Mouse (Mus musculus) forebrain, embryonic 16.5 days (tissue): ENCODE data around the gene Adgrf4. TPM values are rescaled to one million over a fixed set of nuclear protein-coding genes. Genes with fewer than 3 reads are reported as not detected.

Experiments used
- ATAC-seq: fragments of 200-750 bp; cut with Nextera tagmentation; 2 replicates; pipeline ENCODE4 v1.8.0; 2017; ENCODE audit warnings: mild to moderate bottlenecking, moderate library complexity
- H3K27ac ChIP-seq: fragments of 300-500 bp; sonication (generic); 2 replicates; pipeline ENCODE4 v1.5.1; 2014; ENCODE audit warnings: low read length, control low read depth
- H3K27me3 ChIP-seq: fragments of 300-500 bp; sonication (generic); replicated peaks from 2 replicates; pipeline ENCODE4 v1.6.1; 2014; ENCODE audit warnings: low read length; ENCODE audit not compliant: control insufficient read depth, insufficient read depth
- H3K36me3 ChIP-seq: fragments of 300-500 bp; sonication (generic); 2 replicates; pipeline ENCODE4 v1.6.1; 2014; ENCODE audit not compliant: control insufficient read depth, insufficient read depth
- H3K4me1 ChIP-seq: fragments of 300-500 bp; sonication (generic); replicated peaks from 2 replicates; pipeline ENCODE4 v1.6.1; 2014; ENCODE audit warnings: low read length; ENCODE audit not compliant: control insufficient read depth, insufficient read depth
- H3K4me2 ChIP-seq: fragments of 300-500 bp; sonication (generic); 2 replicates; pipeline ENCODE4 v1.6.1; 2014; ENCODE audit warnings: mild to moderate bottlenecking, low read length, control low read depth
- H3K4me3 ChIP-seq: fragments of 300-500 bp; sonication (generic); replicated peaks from 2 replicates; pipeline ENCODE4 v1.5.1; 2014; ENCODE audit warnings: mild to moderate bottlenecking, low read length, control low read depth
- H3K9ac ChIP-seq: fragments of 300-500 bp; sonication (generic); replicated peaks from 2 replicates; pipeline ENCODE4 v1.6.1; 2014; ENCODE audit warnings: low read depth, low read length, control low read depth
- H3K9me3 ChIP-seq: fragments of 300-500 bp; sonication (generic); 2 replicates; pipeline ENCODE4 v1.6.1; 2016; ENCODE audit warnings: low read length; ENCODE audit not compliant: control insufficient read depth
- WGBS: fragments of 180-500 bp; shearing (Covaris S2); extraction: QIAGEN DNeasy Blood & Tissue Kit; methylation state at CpG from one replicate; pipeline ENCODE4 v1.1.7; 2014; 5-methylcytosine and 5-hydroxymethylcytosine counted together
- polyA plus RNA-seq: library from polyadenylated mRNA; unstranded; fragments of >200 nt; fragmentation: Nextera tagmentation; extraction: Ambion mirVana; gene quantifications from 2 replicates; pipeline ENCODE4 v1.2.1, GENCODE M21; 2015

Gene Adgrf4
- 0.16 and 0.22 TPM in 2 replicates for polyA plus RNA-seq

DNA sequence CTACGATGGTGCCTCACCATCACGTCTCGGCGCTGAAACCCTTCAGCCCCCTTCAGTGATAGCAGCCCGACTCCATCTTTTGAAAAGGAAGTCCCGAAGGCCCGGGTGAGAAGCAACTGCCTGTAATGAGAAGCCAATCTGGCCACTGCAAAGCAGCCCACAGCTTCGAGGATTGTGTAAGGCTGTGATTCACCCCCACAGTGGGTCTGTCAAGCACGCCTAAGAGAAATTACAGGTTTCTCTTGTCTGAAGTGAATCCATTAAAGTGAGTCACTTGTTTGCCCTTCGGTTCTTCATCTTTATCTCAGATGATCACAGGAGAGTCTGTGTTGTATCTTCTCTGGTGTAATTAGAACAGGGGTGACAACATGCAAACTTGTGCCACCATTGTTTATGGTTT is at the start of gene Adgrf4:
TSS of gene Adgrf4 (minus strand) at position 149 of the 400 bp plus-strand sequence.
- H3K4me1 ChIP-seq: no peaks in the 10 kb centered on the region
- 85% methylated on average over 10 of the region's 10 CpGs for WGBS

GRCm38 (mm10) chr17:42741801-42742217 is 49.7 kb upstream of the Adgrf4 start, which contains the start of gene Adgrf2:
TSS of gene Adgrf2 (minus strand) at chr17:42742179.
- no peak within 1 kb of the TSS for H3K4me3 ChIP-seq
- no peak within 1 kb of the TSS for H3K4me2 ChIP-seq
- no peak within 1 kb of the TSS for H3K27ac ChIP-seq
- H3K4me1 ChIP-seq: no peaks in the 10 kb centered on the region
- no peaks in the 10 kb centered on the region for H3K9me3 ChIP-seq
- no peak within 1 kb of the TSS for H3K9ac ChIP-seq
- no peaks in the 10 kb centered on the region for H3K36me3 ChIP-seq
- H3K27me3 ChIP-seq: no peaks in the 10 kb centered on the region
- no peak for ATAC-seq
- 23% methylated on average over 7 of the region's 7 CpGs for WGBS

More for the DNA sequence above, at the start of gene Adgrf4:
- ATAC-seq: no peak
- H3K27ac ChIP-seq: no peak within 1 kb of the TSS
- no peak within 1 kb of the TSS for H3K4me3 ChIP-seq
- no peaks in the 10 kb centered on the region; the same call in 1 of the 2 replicates for H3K9me3 ChIP-seq
- H3K27me3 ChIP-seq: no peaks in the 10 kb centered on the region
- H3K9ac ChIP-seq: no peak within 1 kb of the TSS
- H3K36me3 ChIP-seq: no peaks in the 10 kb centered on the region
- H3K4me2 ChIP-seq: no peak within 1 kb of the TSS

GRCm38 (mm10) chr17:42738794-42739193 is 46.7 kb upstream of the Adgrf4 start:
- no peak for ATAC-seq
- Histone ChIP-seq H3K36me3 (no peaks in the 10 kb centered on the region), H3K4me1 (no peaks in the 10 kb centered on the region)

GRCm38 (mm10) chr17:42717161-42717560 is 25.1 kb upstream of the Adgrf4 start:
- Histone ChIP-seq H3K27ac (no peak overlapping the region), H3K4me1 (no peaks in the 10 kb centered on the region), H3K9ac (no peak overlapping the region), H3K27me3 (no peaks in the 10 kb centered on the region), H3K4me2 (no peak overlapping the region), H3K36me3 (no peaks in the 10 kb centered on the region), H3K4me3 (no peak overlapping the region), H3K9me3 (no peaks in the 10 kb centered on the region)
- 58% methylated on average over 3 of the region's 3 CpGs for WGBS
- no peak for ATAC-seq

More at GRCm38 (mm10) chr17:42738794-42739193, 46.7 kb upstream of the Adgrf4 start:
- Histone ChIP-seq H3K4me2 (no peak overlapping the region), H3K27ac (no peak overlapping the region), H3K27me3 (no peaks in the 10 kb centered on the region), H3K9ac (no peak overlapping the region), H3K9me3 (no peaks in the 10 kb centered on the region), H3K4me3 (no peak overlapping the region)
- WGBS: 85% methylated on average over 6 of the region's 6 CpGs

GRCm38 (mm10) chr17:42714991-42715390 is 22.9 kb upstream of the Adgrf4 start:
- WGBS: 90% methylated on average over 7 of the region's 7 CpGs
- no peak for ATAC-seq

DNA sequence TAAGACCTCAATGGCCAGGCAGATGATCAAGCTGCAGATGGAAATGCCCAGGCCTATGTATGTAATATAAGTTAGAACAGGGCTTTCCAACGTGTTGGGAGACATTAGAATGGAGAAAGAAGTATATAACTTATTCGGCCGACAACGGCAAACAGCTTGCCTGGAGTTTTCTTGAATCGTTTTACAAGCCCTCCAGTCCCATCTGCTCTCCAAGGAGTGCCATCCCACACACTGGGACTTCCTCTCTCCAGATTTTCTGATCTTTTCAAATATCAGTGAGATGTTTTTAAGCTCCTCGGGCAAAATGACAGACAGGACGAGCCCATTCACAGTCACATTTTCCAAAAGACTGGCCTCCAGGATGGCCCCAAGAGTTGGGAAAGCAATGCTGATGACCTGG is 18.6 kb upstream of the Adgrf4 start:
- no peaks in the 10 kb centered on the region for H3K27me3 ChIP-seq
- no peak overlapping the region for H3K27ac ChIP-seq
- H3K36me3 ChIP-seq: no peaks in the 10 kb centered on the region
- no peaks in the 10 kb centered on the region for H3K9me3 ChIP-seq
- H3K4me3 ChIP-seq: no peak overlapping the region
- H3K4me1 ChIP-seq: no peaks in the 10 kb centered on the region
- no peak for ATAC-seq
- no peak overlapping the region for H3K4me2 ChIP-seq
- H3K9ac ChIP-seq: no peak overlapping the region
- 87% methylated on average over 7 of the region's 7 CpGs for WGBS

More at GRCm38 (mm10) chr17:42714991-42715390, 22.9 kb upstream of the Adgrf4 start:
- H3K4me2 ChIP-seq: no peak overlapping the region
- H3K4me3 ChIP-seq: no peak overlapping the region
- no peaks in the 10 kb centered on the region for H3K9me3 ChIP-seq
- no peak overlapping the region for H3K9ac ChIP-seq
- H3K36me3 ChIP-seq: no peaks in the 10 kb centered on the region
- no peaks in the 10 kb centered on the region for H3K27me3 ChIP-seq
- H3K4me1 ChIP-seq: no peaks in the 10 kb centered on the region
- no peak overlapping the region for H3K27ac ChIP-seq

DNA sequence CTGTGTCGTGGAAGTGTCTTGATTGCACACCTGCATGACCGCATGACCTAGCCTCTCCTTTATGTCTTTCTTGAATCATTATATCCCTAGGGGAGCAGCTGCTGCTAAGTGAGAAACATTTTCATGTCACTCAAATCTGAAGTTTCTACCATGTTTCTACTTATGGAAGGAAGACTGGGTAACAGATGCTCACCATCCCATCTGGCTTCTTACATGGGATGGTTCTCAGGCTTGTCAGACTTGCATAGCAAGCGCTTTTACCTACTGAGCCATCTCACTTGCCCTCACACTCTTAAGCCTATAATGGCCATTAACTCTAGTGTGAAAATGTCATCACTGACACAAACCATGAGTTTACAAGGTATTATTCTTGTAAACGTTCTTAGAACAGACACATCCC is 13.5 kb upstream of the Adgrf4 start:
- Histone ChIP-seq H3K4me3 (no peak overlapping the region), H3K4me2 (no peak overlapping the region), H3K27ac (no peak overlapping the region), H3K9me3 (no peaks in the 10 kb centered on the region), H3K36me3 (no peaks in the 10 kb centered on the region), H3K27me3 (no peaks in the 10 kb centered on the region), H3K4me1 (no peaks in the 10 kb centered on the region), H3K9ac (no peak overlapping the region)
- no peak for ATAC-seq
- WGBS: 89% methylated on average over 4 of the region's 4 CpGs

DNA sequence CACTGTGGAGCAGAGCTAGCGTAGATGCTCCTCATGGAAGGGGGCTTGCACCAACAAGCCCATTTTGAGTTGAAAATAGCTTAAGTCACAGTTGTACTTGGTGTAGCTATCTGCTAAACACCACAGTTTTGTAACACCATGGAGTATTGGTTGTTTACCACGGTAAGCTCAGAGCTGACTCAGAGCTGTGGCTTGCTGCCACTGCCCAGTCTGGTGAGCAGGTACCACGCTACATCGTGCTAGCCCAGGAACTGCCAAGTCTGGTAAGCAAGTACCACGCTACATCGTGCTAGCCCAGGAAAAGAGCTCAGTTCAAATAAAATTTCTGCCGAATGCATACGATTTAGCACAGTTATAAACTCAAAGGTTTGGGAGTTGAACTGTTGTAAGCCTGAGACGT is 10.1 kb upstream of the Adgrf4 start:
- H3K9me3 ChIP-seq: no peaks in the 10 kb centered on the region
- WGBS: 92% methylated on average over 9 of the region's 9 CpGs
- no peaks in the 10 kb centered on the region for H3K36me3 ChIP-seq
- no peak overlapping the region for H3K27ac ChIP-seq
- ATAC-seq: no peak
- H3K27me3 ChIP-seq: no peaks in the 10 kb centered on the region
- no peaks in the 10 kb centered on the region for H3K4me1 ChIP-seq
- H3K4me3 ChIP-seq: no peak overlapping the region
- H3K9ac ChIP-seq: no peak overlapping the region
- no peak overlapping the region for H3K4me2 ChIP-seq

GRCm38 (mm10) chr17:42694730-42695129 is 2.6 kb upstream of the Adgrf4 start:
- Histone ChIP-seq H3K4me2 (no peak overlapping the region), H3K27ac (no peak overlapping the region), H3K36me3 (no peaks in the 10 kb centered on the region), H3K4me1 (no peaks in the 10 kb centered on the region), H3K27me3 (no peaks in the 10 kb centered on the region), H3K4me3 (no peak overlapping the region), H3K9ac (no peak overlapping the region), H3K9me3 (no peaks in the 10 kb centered on the region; the same call in 1 of the 2 replicates)
- 82% methylated on average over 4 of the region's 4 CpGs for WGBS
- ATAC-seq: no peak

DNA sequence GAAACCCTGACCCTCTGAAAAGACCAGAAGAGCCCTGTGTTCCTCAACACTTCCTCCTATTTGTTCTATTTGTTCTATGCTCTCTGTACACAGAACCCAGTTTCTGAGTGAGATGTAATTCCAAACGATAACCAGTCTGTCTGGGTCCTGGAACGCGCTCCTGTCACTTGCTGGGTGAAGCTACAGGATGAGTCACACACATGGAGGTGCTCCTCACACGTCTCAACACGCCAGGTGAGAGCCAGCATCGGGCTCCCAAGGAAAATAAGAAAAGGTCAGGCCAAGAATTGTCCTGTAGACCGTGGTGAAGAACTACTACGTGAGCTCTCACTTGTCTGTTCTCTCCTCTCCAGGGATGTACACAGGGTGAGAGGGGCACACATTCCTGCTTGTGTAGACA is 1.6 kb downstream of the Adgrf4 start:
- 91% methylated on average over 8 of the region's 8 CpGs for WGBS
- Histone ChIP-seq H3K9ac (no peak overlapping the region), H3K9me3 (no peaks in the 10 kb centered on the region; the same call in 1 of the 2 replicates), H3K4me2 (no peak overlapping the region), H3K27ac (no peak overlapping the region), H3K4me1 (no peaks in the 10 kb centered on the region), H3K4me3 (no peak overlapping the region), H3K36me3 (no peaks in the 10 kb centered on the region), H3K27me3 (no peaks in the 10 kb centered on the region)
- no peak for ATAC-seq
